Mouse (Mus musculus) embryonic facial prominence, embryonic 12.5 days (tissue): ENCODE measurements at regions not wholly inside any gene's neighbourhood (a gene's known extent, or its start where the extent isn't known, plus 50 kb on each side); places are given as distances from the start of the nearest gene placed in this dataset.
A peak's percentile ranks its signal among the peaks of the same experiment; 100 is the strongest.

Experiments used
- ATAC-seq: fragments of 200-750 bp; cut with Nextera tagmentation; 2 replicates; pipeline ENCODE4 v1.8.0; 2017; ENCODE audit not compliant: insufficient number of reproducible peaks, insufficient read depth, low FRiP score, low TSS enrichment
- H3K27ac ChIP-seq: fragments of 300-500 bp; sonication (generic); 2 replicates; pipeline ENCODE4 v1.5.1; 2016; ENCODE audit warnings: mild to moderate bottlenecking
- H3K27me3 ChIP-seq: fragments of 300-500 bp; sonication (generic); 2 replicates; pipeline ENCODE4 v1.6.1; 2016; ENCODE audit warnings: mild to moderate bottlenecking, moderate library complexity
- H3K36me3 ChIP-seq: fragments of 300-500 bp; sonication (generic); 2 replicates; pipeline ENCODE4 v1.6.1; 2016; ENCODE audit warnings: mild to moderate bottlenecking
- H3K4me1 ChIP-seq: fragments of 300-500 bp; sonication (generic); 2 replicates; pipeline ENCODE4 v1.6.1; 2016
- H3K4me2 ChIP-seq: fragments of 300-500 bp; sonication (generic); replicated peaks from 2 replicates; pipeline ENCODE4 v1.6.1; 2016; ENCODE audit warnings: mild to moderate bottlenecking, moderate library complexity
- H3K4me3 ChIP-seq: fragments of 300-500 bp; sonication (generic); 2 replicates; pipeline ENCODE4 v1.5.1; 2016; ENCODE audit warnings: mild to moderate bottlenecking
- H3K9ac ChIP-seq: fragments of 300-500 bp; sonication (generic); 2 replicates; pipeline ENCODE4 v1.6.1; 2016; ENCODE audit warnings: mild to moderate bottlenecking, moderate library complexity
- H3K9me3 ChIP-seq: fragments of 300-500 bp; sonication (generic); 2 replicates; pipeline ENCODE4 v1.6.1; 2016; ENCODE audit warnings: mild to moderate bottlenecking, moderate library complexity
- WGBS: fragments of 180-500 bp; shearing (Covaris S2); methylation state at CpG from one replicate; pipeline ENCODE4 v1.1.7; 2016; 5-methylcytosine and 5-hydroxymethylcytosine counted together

DNA sequence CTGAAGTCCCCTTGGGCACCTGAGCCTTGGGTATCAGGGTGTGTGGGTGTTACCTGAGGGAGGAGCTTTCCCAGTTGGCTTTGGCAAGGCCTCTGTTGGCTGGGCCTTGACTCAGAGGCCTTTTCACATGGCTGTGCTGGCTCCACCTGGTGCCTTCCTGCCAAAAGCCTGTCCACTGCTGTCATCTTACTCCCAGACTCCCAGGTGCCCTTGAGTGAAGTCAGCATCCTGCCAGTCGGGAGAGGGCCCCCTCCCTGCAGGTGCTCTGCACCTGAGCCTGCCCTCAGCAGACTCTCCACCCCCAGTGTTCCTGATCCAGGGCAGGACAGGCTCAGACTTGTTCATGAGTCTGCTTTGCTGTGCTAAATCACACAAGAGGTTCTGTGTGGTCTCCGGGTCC lies 99.2 kb upstream of the Lgalsl start:
- no peak overlapping the region for H3K27ac ChIP-seq
- H3K4me1 ChIP-seq: 0 out of 2 replicates have a peak, but pooled peaks cover 3% of the 10 kb centered on the region
- ATAC-seq: no peak
- WGBS: 53% methylated on average over 2 of the region's 2 CpGs
- no peaks in the 10 kb centered on the region for H3K36me3 ChIP-seq
- no peak overlapping the region for H3K9ac ChIP-seq
- no peak overlapping the region for H3K4me3 ChIP-seq
- no peaks in the 10 kb centered on the region for H3K9me3 ChIP-seq
- no peak overlapping the region for H3K4me2 ChIP-seq
- no peaks in the 10 kb centered on the region for H3K27me3 ChIP-seq

DNA sequence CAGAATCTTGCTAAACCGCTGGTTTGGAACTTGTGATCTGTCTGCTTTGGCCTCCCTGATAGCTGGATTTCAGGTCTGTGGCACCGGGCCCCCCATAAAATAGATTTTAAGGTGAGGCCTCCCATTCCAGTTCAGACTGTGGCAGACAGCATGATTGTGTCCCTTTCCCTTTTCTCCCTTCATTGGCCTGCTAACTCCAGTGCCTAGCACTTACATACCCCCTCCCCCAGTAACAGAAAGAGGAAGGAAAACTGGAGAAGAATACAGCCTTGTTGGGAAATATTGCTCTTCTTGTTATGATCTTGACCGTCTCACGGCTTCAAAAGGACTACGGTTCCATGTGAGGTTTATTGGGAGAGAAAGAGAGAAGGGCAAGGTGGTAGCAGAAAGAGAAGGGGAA lies 99.7 kb upstream of the Lgalsl start:
- Histone ChIP-seq H3K4me2 (no peak overlapping the region), H3K36me3 (no peaks in the 10 kb centered on the region), H3K27me3 (no peaks in the 10 kb centered on the region), H3K4me3 (no peak overlapping the region), H3K9ac (no peak overlapping the region), H3K4me1 (0 out of 2 replicates have a peak, but pooled peaks cover 6% of the 10 kb centered on the region), H3K27ac (no peak overlapping the region), H3K9me3 (no peaks in the 10 kb centered on the region)
- no peak for ATAC-seq
- 92% methylated on average over 5 of the region's 5 CpGs for WGBS

DNA sequence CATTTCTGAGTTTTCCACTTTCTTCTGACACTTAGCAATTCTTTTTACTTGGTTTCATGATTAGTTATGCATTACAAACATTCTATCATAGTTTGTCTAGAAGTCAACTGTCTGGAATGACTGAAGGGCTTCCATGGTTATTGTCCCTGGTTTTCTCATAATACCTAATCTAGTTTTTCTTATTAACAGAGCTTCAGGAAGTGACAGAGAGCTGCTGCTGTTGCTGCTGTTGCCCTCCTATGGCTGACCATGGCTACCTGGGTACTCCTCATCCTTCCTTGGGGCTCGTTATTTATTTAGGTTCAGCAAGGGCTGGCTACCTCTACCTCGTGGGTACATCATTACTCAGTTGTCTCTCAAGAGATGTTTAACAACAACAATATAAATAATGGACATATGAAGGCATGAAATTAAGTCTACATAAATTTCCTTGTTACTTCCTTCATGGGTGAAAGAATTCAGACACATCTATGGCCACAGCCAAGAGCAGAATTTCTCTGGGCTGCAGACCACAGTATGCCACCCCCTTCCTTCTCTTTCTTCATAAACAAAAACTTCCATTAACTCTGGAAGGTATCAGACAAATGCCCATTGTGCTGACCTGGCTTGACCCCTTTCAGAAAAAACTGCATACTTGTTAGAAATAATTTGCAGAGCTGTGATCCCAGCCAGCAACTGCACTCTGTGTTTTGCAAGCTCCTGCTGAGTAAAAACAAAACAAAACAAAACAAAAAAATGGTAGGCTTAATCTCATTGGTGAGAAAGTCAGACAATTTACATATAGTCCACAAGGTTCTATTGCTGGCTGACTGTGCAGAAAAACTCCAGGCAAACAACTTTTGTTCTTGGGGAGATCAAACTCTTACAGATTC lies 103.6 kb upstream of the Lgalsl start:
- H3K4me3 ChIP-seq: no peak overlapping the region
- ATAC-seq: no peak
- no peaks in the 10 kb centered on the region for H3K27me3 ChIP-seq
- H3K9me3 ChIP-seq: no peaks in the 10 kb centered on the region
- H3K9ac ChIP-seq: no peak overlapping the region
- H3K27ac ChIP-seq: no peak overlapping the region
- no peak overlapping the region for H3K4me2 ChIP-seq
- no peaks in the 10 kb centered on the region for H3K36me3 ChIP-seq
- 45% methylated on average over 2 of the region's 2 CpGs for WGBS
- 0 out of 2 replicates have a peak, but pooled peaks cover 6% of the 10 kb centered on the region for H3K4me1 ChIP-seq

DNA sequence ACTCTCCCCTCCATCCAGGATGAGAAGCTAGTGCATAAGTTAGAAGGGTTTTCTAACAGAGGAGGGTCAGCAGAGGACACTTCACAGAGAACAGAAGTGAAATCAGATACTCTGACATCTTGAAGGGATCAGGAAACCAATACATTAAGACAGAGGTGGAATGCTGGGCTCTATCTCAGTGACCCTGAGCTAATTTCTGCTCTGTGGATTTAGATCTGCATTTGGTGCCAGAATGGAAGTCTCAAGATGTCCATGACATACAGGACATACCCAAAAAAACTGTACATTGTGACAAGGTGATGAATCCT lies 104.2 kb upstream of the Lgalsl start:
- H3K9ac ChIP-seq: no peak overlapping the region
- no peaks in the 10 kb centered on the region for H3K9me3 ChIP-seq
- ATAC-seq: no peak
- no peaks in the 10 kb centered on the region for H3K36me3 ChIP-seq
- H3K4me3 ChIP-seq: no peak overlapping the region
- no peak overlapping the region for H3K27ac ChIP-seq
- 0 out of 2 replicates have a peak, but pooled peaks cover 6% of the 10 kb centered on the region for H3K4me1 ChIP-seq
- H3K4me2 ChIP-seq: no peak overlapping the region
- H3K27me3 ChIP-seq: no peaks in the 10 kb centered on the region

DNA sequence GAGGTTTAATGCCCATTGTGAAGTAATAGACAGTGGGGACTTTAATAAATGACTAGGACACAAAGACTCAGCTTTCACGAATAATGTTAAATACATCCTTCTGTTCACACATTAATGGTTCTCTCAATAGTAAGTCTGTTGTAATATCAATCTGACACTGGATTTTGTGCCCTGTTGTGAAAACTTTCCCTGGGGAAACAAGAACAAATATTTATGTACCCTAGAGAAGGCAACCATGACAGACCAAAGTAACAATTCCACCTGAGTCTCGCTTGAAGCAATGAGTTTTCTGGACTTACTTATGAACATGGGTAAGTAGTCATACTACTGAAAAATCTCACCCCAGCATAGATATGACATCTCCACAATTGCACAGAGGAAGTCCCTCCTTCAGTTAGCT lies 105.1 kb upstream of the Lgalsl start:
- H3K27me3 ChIP-seq: no peaks in the 10 kb centered on the region
- no peak overlapping the region for H3K9ac ChIP-seq
- no peaks in the 10 kb centered on the region for H3K9me3 ChIP-seq
- H3K4me3 ChIP-seq: no peak overlapping the region
- no peak overlapping the region for H3K4me2 ChIP-seq
- no peak for ATAC-seq
- H3K4me1 ChIP-seq: 0 out of 2 replicates have a peak, but pooled peaks cover 6% of the 10 kb centered on the region
- H3K27ac ChIP-seq: no peak overlapping the region
- 87% methylated on average over 2 of the region's 2 CpGs for WGBS
- no peaks in the 10 kb centered on the region for H3K36me3 ChIP-seq

DNA sequence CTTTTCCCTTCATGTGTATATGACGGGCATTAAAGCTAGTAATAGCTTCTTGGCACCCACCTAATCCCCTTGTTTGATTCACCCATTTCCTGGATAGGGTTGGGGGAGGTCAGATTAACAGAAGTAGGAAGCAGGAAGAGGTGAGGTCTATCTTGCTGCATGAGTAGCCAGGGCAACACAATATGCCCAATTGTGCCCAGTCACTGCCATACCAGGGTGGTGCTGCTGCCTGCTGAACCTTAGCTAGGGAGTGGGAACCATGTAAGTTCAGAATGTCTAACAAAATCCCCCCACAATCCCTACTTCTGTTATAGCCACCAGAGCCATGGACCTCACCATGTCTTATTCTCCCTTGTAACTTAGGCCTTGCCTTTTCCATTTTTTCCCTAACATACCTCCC lies 106.1 kb upstream of the Lgalsl start:
- whole genome bisulfite sequencing: 83% methylated on average over 1 of the region's 1 CpGs
- Histone ChIP-seq H3K9me3 (no peaks in the 10 kb centered on the region), H3K36me3 (no peaks in the 10 kb centered on the region), H3K9ac (no peak overlapping the region), H3K4me1 (0 out of 2 replicates have a peak, but pooled peaks cover 6% of the 10 kb centered on the region), H3K4me2 (no peak overlapping the region), H3K4me3 (no peak overlapping the region), H3K27ac (no peak overlapping the region), H3K27me3 (no peaks in the 10 kb centered on the region)
- ATAC-seq: no peak

DNA sequence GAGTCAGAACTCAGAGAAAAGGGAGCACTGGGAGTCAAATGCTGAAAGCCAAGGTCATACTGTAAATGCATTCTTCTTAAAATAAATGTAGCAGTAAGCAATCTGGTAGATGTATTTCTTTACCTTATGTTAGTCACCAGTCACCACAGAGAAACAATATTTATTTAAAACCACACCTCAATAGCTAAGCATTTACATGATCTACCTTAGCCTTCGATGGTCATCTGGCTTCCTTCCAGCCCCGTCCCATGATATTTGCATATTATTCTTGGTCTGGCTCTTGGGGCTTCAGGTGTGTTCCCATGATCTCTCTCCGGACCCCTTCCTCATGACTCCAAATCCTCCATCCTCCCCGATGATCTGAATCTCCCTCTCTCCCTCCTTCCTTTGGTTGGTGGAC lies 107.1 kb upstream of the Lgalsl start:
- Histone ChIP-seq H3K27me3 (no peaks in the 10 kb centered on the region), H3K9me3 (no peaks in the 10 kb centered on the region), H3K27ac (no peak overlapping the region), H3K4me1 (0 out of 2 replicates have a peak, but pooled peaks cover 6% of the 10 kb centered on the region), H3K36me3 (no peaks in the 10 kb centered on the region), H3K4me3 (no peak overlapping the region), H3K4me2 (no peak overlapping the region), H3K9ac (no peak overlapping the region)
- WGBS: 95% methylated on average over 4 of the region's 4 CpGs
- no peak for ATAC-seq

DNA sequence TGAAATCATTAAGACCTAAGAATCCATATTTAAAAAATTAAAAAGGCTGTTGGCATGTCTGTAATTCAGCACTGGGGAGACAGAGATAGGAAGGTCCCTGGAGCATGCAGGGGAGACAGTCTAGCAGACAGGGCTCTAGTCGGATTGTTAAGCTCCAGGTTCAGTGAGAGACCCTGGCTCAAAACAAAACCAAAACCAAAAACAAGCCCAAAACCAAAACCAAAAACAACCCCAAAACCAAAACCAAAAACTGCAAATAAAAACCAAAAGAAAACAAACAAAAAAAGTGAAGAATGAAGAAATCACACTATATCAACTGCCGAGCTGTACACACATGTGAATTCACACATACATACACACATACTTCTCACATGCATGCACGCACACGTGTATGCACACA lies 108.8 kb upstream of the Lgalsl start:
- Histone ChIP-seq H3K4me2 (no peak overlapping the region), H3K9ac (no peak overlapping the region), H3K4me3 (no peak overlapping the region), H3K4me1 (0 out of 2 replicates have a peak, but pooled peaks cover 6% of the 10 kb centered on the region), H3K27me3 (no peaks in the 10 kb centered on the region), H3K36me3 (no peaks in the 10 kb centered on the region), H3K9me3 (no peaks in the 10 kb centered on the region), H3K27ac (no peak overlapping the region)
- no peak for ATAC-seq
- 79% methylated on average over 4 of the region's 4 CpGs for WGBS

DNA sequence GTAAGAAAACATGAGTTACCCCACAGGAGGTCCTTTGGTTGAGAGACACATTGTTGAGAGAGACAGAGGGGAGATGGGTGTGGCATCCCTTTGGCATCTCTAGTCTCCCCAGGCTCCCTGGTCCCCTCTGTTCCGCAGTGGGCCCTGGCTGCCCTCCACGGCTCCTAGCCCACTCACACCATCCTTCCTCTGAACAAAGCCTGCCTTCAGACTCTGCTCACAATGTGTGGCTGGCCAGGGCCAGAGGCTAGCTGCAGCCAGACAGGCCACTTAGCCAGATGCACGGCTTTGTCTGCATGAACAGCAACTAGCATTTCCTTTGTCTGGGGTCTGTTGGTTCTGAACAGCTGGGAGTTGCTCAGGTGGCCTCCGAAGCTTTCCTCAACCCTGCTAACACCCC lies 110.7 kb upstream of the Lgalsl start:
- 30% methylated on average over 4 of the region's 4 CpGs for WGBS
- Histone ChIP-seq H3K27me3 (no peaks in the 10 kb centered on the region), H3K36me3 (no peaks in the 10 kb centered on the region), H3K9me3 (no peaks in the 10 kb centered on the region), H3K4me3 (no peak overlapping the region), H3K4me2 (no peak overlapping the region), H3K27ac (no peak overlapping the region), H3K9ac (no peak overlapping the region), H3K4me1 (no peaks in the 10 kb centered on the region)
- no peak for ATAC-seq

DNA sequence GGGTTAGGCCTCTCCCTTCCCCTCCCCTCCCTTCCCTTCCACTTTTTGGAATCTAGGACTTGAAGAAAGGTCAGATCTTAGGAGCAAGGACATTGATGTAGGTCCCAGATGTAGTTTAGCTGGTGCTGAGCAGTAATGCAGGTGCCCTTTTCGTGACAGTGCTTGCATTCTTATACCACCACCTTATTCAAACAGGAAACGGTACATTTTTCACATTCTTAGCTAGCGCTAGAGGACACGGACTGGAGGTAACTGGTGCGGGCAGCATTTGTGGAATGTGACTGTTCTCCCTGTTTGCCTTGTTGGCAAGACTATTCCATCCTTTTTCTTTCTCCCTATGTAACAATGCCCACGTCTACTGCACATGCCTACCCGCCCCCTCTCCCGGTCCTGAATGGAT lies 124.7 kb upstream of the Lgalsl start:
- no peak for ATAC-seq
- H3K27me3 ChIP-seq: no peaks in the 10 kb centered on the region
- no peak overlapping the region for H3K9ac ChIP-seq
- no peak overlapping the region for H3K4me2 ChIP-seq
- no peak overlapping the region for H3K4me3 ChIP-seq
- WGBS: 40% methylated on average over 8 of the region's 8 CpGs
- H3K9me3 ChIP-seq: no peaks in the 10 kb centered on the region
- no peak overlapping the region for H3K27ac ChIP-seq
- H3K4me1 ChIP-seq: peaks cover 39% of the 10 kb centered on the region
- H3K36me3 ChIP-seq: no peaks in the 10 kb centered on the region

DNA sequence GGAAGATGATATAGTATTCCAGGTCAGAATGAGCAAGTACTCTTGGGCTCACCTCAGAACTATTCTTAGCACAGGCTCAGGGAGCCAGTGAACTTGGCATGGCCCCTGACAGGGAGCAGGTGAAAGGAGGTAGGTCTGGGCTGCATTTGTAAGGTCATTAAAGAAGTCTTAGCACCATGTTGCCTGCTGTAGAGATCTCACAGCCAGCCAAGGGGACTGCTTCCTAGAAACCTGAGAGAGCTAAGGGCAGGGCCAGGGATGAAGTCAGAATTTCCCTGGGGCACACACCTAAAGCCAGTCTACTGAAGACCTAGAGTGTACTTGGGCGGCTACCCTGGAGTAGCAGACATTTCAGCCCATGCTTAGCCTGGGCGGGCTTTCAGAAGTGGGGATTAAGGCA lies 126.9 kb upstream of the Lgalsl start:
- Histone ChIP-seq H3K4me2 (no peak overlapping the region), H3K36me3 (no peaks in the 10 kb centered on the region), H3K4me1 (peaks cover 39% of the 10 kb centered on the region), H3K9ac (no peak overlapping the region; the same call in 1 of the 2 replicates), H3K27ac (peak overlapping the region; percentile 47; the same call in 1 of the 2 replicates), H3K4me3 (no peak overlapping the region), H3K9me3 (no peaks in the 10 kb centered on the region), H3K27me3 (no peaks in the 10 kb centered on the region)
- ATAC-seq: peak; percentile 23; the same call in 1 of the 2 replicates
- 27% methylated on average over 2 of the region's 2 CpGs for WGBS

DNA sequence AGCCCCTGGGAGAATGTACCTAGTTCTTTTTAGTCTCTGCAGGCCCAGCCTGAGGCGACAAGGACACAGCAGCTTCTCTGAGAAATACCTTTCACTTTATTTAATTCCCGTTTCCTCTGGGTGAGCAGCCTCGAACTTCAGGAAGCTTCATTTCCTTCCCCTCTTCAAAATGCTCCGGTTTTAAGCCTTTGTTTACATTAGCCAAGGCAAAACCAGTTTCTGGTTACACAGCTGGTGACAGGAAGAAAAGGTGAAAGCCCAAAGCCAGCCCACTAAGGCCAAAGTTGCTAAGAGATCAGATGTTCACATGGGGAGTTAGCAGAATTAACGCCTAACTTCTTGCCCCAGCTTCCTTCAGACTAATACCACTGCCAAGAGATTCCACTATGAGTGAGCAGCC lies 127.4 kb upstream of the Lgalsl start:
- peak overlapping the region; percentile 47; the same call in 1 of the 2 replicates for H3K27ac ChIP-seq
- H3K27me3 ChIP-seq: no peaks in the 10 kb centered on the region
- no peaks in the 10 kb centered on the region for H3K36me3 ChIP-seq
- 5% methylated on average over 5 of the region's 5 CpGs for WGBS
- no peak overlapping the region for H3K4me3 ChIP-seq
- no peak overlapping the region; the same call in 1 of the 2 replicates for H3K9ac ChIP-seq
- no peak for ATAC-seq
- no peaks in the 10 kb centered on the region for H3K9me3 ChIP-seq
- H3K4me2 ChIP-seq: no peak overlapping the region
- H3K4me1 ChIP-seq: peaks cover 39% of the 10 kb centered on the region
